Mouse (Mus musculus) liver, embryonic 16.5 days (tissue): Measurements from ENCODE around the gene Wasl. TPM values are rescaled to one million over a fixed set of nuclear protein-coding genes. Genes with fewer than 3 reads are reported as not detected.

Experiments
- ATAC-seq: fragments of 200-750 bp; cut with Nextera tagmentation; 2 replicates; pipeline ENCODE4 v1.8.0; 2017; ENCODE audit warnings: low read depth, mild to moderate bottlenecking, moderate number of reproducible peaks, moderate library complexity
- H3K27ac ChIP-seq: fragments of 300-500 bp; sonication (generic); 2 replicates; pipeline ENCODE4 v1.5.1; 2014; ENCODE audit warnings: mild to moderate bottlenecking, low read length
- H3K27me3 ChIP-seq: fragments of 300-500 bp; sonication (generic); 2 replicates; pipeline ENCODE4 v1.6.1; 2014; ENCODE audit warnings: low read depth, low read length, mixed read lengths; ENCODE audit not compliant: control insufficient read depth, insufficient read depth
- H3K36me3 ChIP-seq: fragments of 300-500 bp; sonication (generic); 2 replicates; pipeline ENCODE4 v1.6.1; 2014; ENCODE audit warnings: mild to moderate bottlenecking; ENCODE audit not compliant: control insufficient read depth, insufficient read depth
- H3K4me1 ChIP-seq: fragments of 300-500 bp; sonication (generic); 2 replicates; pipeline ENCODE4 v1.6.1; 2014; ENCODE audit warnings: low read depth, low read length, mixed read lengths; ENCODE audit not compliant: control insufficient read depth
- H3K4me2 ChIP-seq: fragments of 300-500 bp; sonication (generic); 2 replicates; pipeline ENCODE4 v1.6.1; 2014; ENCODE audit warnings: low read depth, low read length, mixed read lengths
- H3K4me3 ChIP-seq: fragments of 300-500 bp; sonication (generic); 2 replicates; pipeline ENCODE4 v1.5.1; 2014; ENCODE audit warnings: low read depth, mild to moderate bottlenecking, low read length
- H3K9ac ChIP-seq: fragments of 300-500 bp; sonication (generic); 2 replicates; pipeline ENCODE4 v1.6.1; 2014; ENCODE audit warnings: low read depth, low read length
- H3K9me3 ChIP-seq: fragments of 300-500 bp; sonication (generic); replicated peaks from 2 replicates; pipeline ENCODE4 v1.6.1; 2016; ENCODE audit warnings: low read length; ENCODE audit not compliant: control insufficient read depth
- WGBS: fragments of 180-500 bp; shearing (Covaris S2); extraction: QIAGEN DNeasy Blood & Tissue Kit; methylation state at CpG from one replicate; pipeline ENCODE4 v1.1.7; 2014; ENCODE audit not compliant: insufficient replicate concordance; 5-methylcytosine and 5-hydroxymethylcytosine counted together
- polyA plus RNA-seq: library from polyadenylated mRNA; unstranded; fragments of >200 nt; fragmentation: Nextera tagmentation; extraction: Ambion mirVana; gene quantifications from 2 replicates; pipeline ENCODE4 v1.2.1, GENCODE M21; 2015

Gene Wasl
- polyA plus RNA-seq, 1 experiment from 2014 or later = 26.1 TPM

GRCm38 (mm10) chr6:24602993-24603392 lies 61.8 kb downstream of the Wasl start:
- no peaks in the 10 kb centered on the region for H3K36me3 ChIP-seq
- no peak overlapping the region for H3K9ac ChIP-seq
- H3K4me3 ChIP-seq = no peak overlapping the region
- H3K4me1 ChIP-seq = peaks cover 2% of the 10 kb centered on the region; the same call in 1 of the 2 replicates
- H3K27ac ChIP-seq = no peak overlapping the region
- H3K9me3 ChIP-seq = no peaks in the 10 kb centered on the region
- no peaks in the 10 kb centered on the region for H3K27me3 ChIP-seq
- WGBS = 55% methylated on average over 5 of the region's 5 CpGs
- peak; percentile 76 for ATAC-seq
- no peak overlapping the region for H3K4me2 ChIP-seq

- Histone ChIP-seq H3K9me3 (no peaks in the 10 kb centered on the region), H3K4me1 (peaks cover 2% of the 10 kb centered on the region; the same call in 1 of the 2 replicates), H3K27me3 (no peaks in the 10 kb centered on the region), H3K9ac (no peak overlapping the region), H3K36me3 (no peaks in the 10 kb centered on the region), H3K4me3 (no peak overlapping the region), H3K4me2 (no peak overlapping the region), H3K27ac (no peak overlapping the region)
- 51% methylated on average over 3 of the region's 3 CpGs for WGBS
- no peak for ATAC-seq
Observed at GRCm38 (mm10) chr6:24602351-24602750, 62.5 kb downstream of the Wasl start.

- H3K9me3 ChIP-seq = no peaks in the 10 kb centered on the region
- H3K9ac ChIP-seq = no peak overlapping the region
- H3K4me1 ChIP-seq = peaks cover 2% of the 10 kb centered on the region; the same call in 1 of the 2 replicates
- no peak for ATAC-seq
- H3K27ac ChIP-seq = no peak overlapping the region
- H3K4me3 ChIP-seq = no peak overlapping the region
- no peaks in the 10 kb centered on the region for H3K27me3 ChIP-seq
- no peaks in the 10 kb centered on the region for H3K36me3 ChIP-seq
- 12% methylated on average over 1 of the region's 1 CpGs for WGBS
- H3K4me2 ChIP-seq = no peak overlapping the region
Observed at GRCm38 (mm10) chr6:24601668-24602067, 63.1 kb downstream of the Wasl start.

GRCm38 (mm10) chr6:24600726-24601125 lies 64.1 kb downstream of the Wasl start:
- no peak for ATAC-seq
- Histone ChIP-seq H3K36me3 (no peaks in the 10 kb centered on the region), H3K27ac (no peak overlapping the region), H3K9ac (no peak overlapping the region), H3K9me3 (no peaks in the 10 kb centered on the region), H3K4me3 (no peak overlapping the region), H3K4me2 (no peak overlapping the region), H3K4me1 (peaks cover 2% of the 10 kb centered on the region; the same call in 1 of the 2 replicates), H3K27me3 (no peaks in the 10 kb centered on the region)
- 49% methylated on average over 4 of the region's 4 CpGs for WGBS

- WGBS = 60% methylated on average over 6 of the region's 6 CpGs
- peaks cover 2% of the 10 kb centered on the region; the same call in 1 of the 2 replicates for H3K4me1 ChIP-seq
- no peaks in the 10 kb centered on the region for H3K27me3 ChIP-seq
- no peak overlapping the region for H3K4me3 ChIP-seq
- H3K4me2 ChIP-seq = no peak overlapping the region
- no peaks in the 10 kb centered on the region for H3K36me3 ChIP-seq
- H3K9ac ChIP-seq = no peak overlapping the region
- no peak for ATAC-seq
- no peak overlapping the region for H3K27ac ChIP-seq
- no peaks in the 10 kb centered on the region for H3K9me3 ChIP-seq
Observed at GRCm38 (mm10) chr6:24600134-24600533, 64.7 kb downstream of the Wasl start.

- no peaks in the 10 kb centered on the region for H3K9me3 ChIP-seq
- H3K27ac ChIP-seq = no peak overlapping the region
- H3K4me2 ChIP-seq = no peak overlapping the region
- no peaks in the 10 kb centered on the region for H3K36me3 ChIP-seq
- H3K4me3 ChIP-seq = no peak overlapping the region
- no peak overlapping the region for H3K9ac ChIP-seq
- peaks cover 2% of the 10 kb centered on the region; the same call in 1 of the 2 replicates for H3K4me1 ChIP-seq
- H3K27me3 ChIP-seq = no peaks in the 10 kb centered on the region
- WGBS = 72% methylated on average over 5 of the region's 5 CpGs
- ATAC-seq = no peak
Observed at GRCm38 (mm10) chr6:24599639-24600038, 65.2 kb downstream of the Wasl start.

GRCm38 (mm10) chr6:24599179-24599578 lies 65.6 kb downstream of the Wasl start:
- 66% methylated on average over 6 of the region's 6 CpGs for whole genome bisulfite sequencing
- Histone ChIP-seq H3K36me3 (no peaks in the 10 kb centered on the region), H3K4me1 (peaks cover 2% of the 10 kb centered on the region; the same call in 1 of the 2 replicates), H3K27me3 (no peaks in the 10 kb centered on the region), H3K9ac (no peak overlapping the region), H3K9me3 (no peaks in the 10 kb centered on the region), H3K27ac (no peak overlapping the region), H3K4me2 (no peak overlapping the region), H3K4me3 (no peak overlapping the region)
- ATAC-seq = no peak

GRCm38 (mm10) chr6:24597500-24597899 lies 67.3 kb downstream of the Wasl start, which contains the start of gene Lmod2:
Lmod2 (plus strand) TSS chr6:24597762.
- Histone ChIP-seq H3K4me1 (peaks cover 2% of the 10 kb centered on the region; the same call in 1 of the 2 replicates), H3K9ac (no peak within 1 kb of the TSS), H3K9me3 (no peaks in the 10 kb centered on the region), H3K36me3 (no peaks in the 10 kb centered on the region), H3K4me2 (no peak within 1 kb of the TSS), H3K27me3 (no peaks in the 10 kb centered on the region), H3K4me3 (no peak within 1 kb of the TSS), H3K27ac (no peak within 1 kb of the TSS)
- no peak for ATAC-seq
- WGBS = 61% methylated on average over 10 of the region's 10 CpGs

- WGBS = 48% methylated on average over 10 of the region's 10 CpGs
- Histone ChIP-seq H3K9me3 (no peaks in the 10 kb centered on the region), H3K36me3 (no peaks in the 10 kb centered on the region), H3K27me3 (no peaks in the 10 kb centered on the region), H3K4me1 (no peaks in the 10 kb centered on the region), H3K9ac (no peak overlapping the region), H3K4me3 (no peak overlapping the region), H3K4me2 (no peak overlapping the region), H3K27ac (no peak overlapping the region)
- ATAC-seq = no peak
Observed at GRCm38 (mm10) chr6:24591525-24592218, 73.1 kb downstream of the Wasl start.
